8 mouse cellular contexts compared by ENCODE assay signal in the genomic region with DNA sequence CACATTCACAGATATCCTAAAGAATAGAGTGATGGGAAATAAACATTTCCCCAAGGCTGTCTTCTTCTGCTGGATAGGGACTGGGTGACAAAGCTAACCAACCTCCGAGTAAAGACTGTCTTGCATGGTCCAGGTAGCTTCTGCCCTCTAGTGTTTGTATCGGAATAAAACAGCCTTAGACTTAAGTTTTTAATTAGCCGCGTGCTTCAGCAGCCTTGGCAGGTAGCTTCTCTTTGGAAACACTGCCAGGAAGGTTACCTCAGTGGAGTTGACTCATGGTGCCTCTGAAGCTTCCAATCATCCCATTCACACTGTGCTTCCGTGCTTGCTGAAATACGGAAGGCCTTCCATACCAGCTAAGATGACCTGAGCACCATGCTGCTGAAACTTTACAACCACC.
DNase-seq lines count a peak whose midpoint lies in the region; ATAC-seq and TF ChIP-seq lines count a peak whose summit lies in the region.

No protein-coding gene starts in this region.

- intact Hi-C loops in heart, postnatal 14 days (cut with DNase I) = loop anchor here (2.0 to 10.0 kb wide), 3 partner anchors 553 to 1086 kb away; no protein-coding TSS in a partner anchor

- H3K9ac ChIP-seq in forebrain, embryonic 11.5 days (ENCODE audit: low read length) = no peak overlapping the region

- peak; percentile 5; the same call in 1 of the 2 replicates for TF ChIP-seq CTCF in testis, adult 2 months (IDR thresholded peaks at IDR 0.05; ENCODE audit: control insufficient read depth, insufficient read depth, insufficient replicate concordance, low read depth, low read length)

- H3K36me3 ChIP-seq in forebrain, embryonic 11.5 days (ENCODE audit: control insufficient read depth, insufficient read depth, low read length) = no peaks in the 10 kb centered on the region
- H3K36me3 ChIP-seq in forebrain, embryonic 10.5 days (replicated peaks) = no peaks in the 10 kb centered on the region
- H3K36me3 ChIP-seq in testis, adult 2 months (ENCODE audit: control insufficient read depth, insufficient read depth, low read length) = no peaks in the 10 kb centered on the region

- TF ChIP-seq POLR2A in testis, adult 2 months (IDR thresholded peaks at IDR 0.05; ENCODE audit: control insufficient read depth, low read depth, low read length) = no peak

- H3K27ac ChIP-seq in forebrain, embryonic 11.5 days (ENCODE audit: low read depth, low read length) = no peak overlapping the region
- no peak overlapping the region for H3K27ac ChIP-seq in forebrain, embryonic 10.5 days
- no peak overlapping the region for H3K27ac ChIP-seq in testis, adult 2 months (ENCODE audit: control insufficient read depth, insufficient read depth, low read depth, low read length)

- no peak overlapping the region for H3K4me2 ChIP-seq in forebrain, embryonic 11.5 days (ENCODE audit: low read depth, low read length, severe bottlenecking)

- 12% methylated on average over 6 of the region's 6 CpGs for WGBS in forebrain, embryonic 11.5 days
- 15% methylated on average over 6 of the region's 6 CpGs for WGBS in forebrain, embryonic 10.5 days

- no peak overlapping the region for H3K4me3 ChIP-seq in forebrain, embryonic 11.5 days (ENCODE audit: low read depth, low read length)
- H3K4me3 ChIP-seq in forebrain, embryonic 10.5 days = no peak overlapping the region
- H3K4me3 ChIP-seq in testis, adult 2 months (ENCODE audit: control insufficient read depth, low read depth, low read length) = no peak overlapping the region

- H3K27me3 ChIP-seq in forebrain, embryonic 11.5 days (ENCODE audit: control insufficient read depth, insufficient read depth, low read length) = no peaks in the 10 kb centered on the region
- no peaks in the 10 kb centered on the region for H3K27me3 ChIP-seq in forebrain, embryonic 10.5 days (ENCODE audit: poor library complexity, severe bottlenecking)
- no peaks in the 10 kb centered on the region for H3K27me3 ChIP-seq in testis, adult 2 months (ENCODE audit: control insufficient read depth, insufficient read depth, low read length)

- 0 out of 2 replicates have a peak, but pooled peaks have one; percentile 44 for ATAC-seq in forebrain, embryonic 11.5 days (replicated peaks; ENCODE audit: low FRiP score)

- DNase-seq in forebrain, embryonic 11.5 days (ENCODE audit: low spot score) = no peak
- no peak for DNase-seq in forebrain, embryonic 10.5 days (ENCODE audit: extremely low spot score, low spot score)
- DNase-seq in testis, postnatal 14 days (ENCODE audit: low spot score) = no peak
- DNase-seq in cerebellum, postnatal 14 days = peak; percentile 73 to 84
- peak; percentile 4 to 39 for DNase-seq in heart, postnatal 14 days
- DNase-seq in lung, postnatal 10 days = peak; percentile 60
- peak; percentile 81 for DNase-seq in telencephalon, adult 2 months (ENCODE audit: low read depth, low spot score)

- no peaks in the 10 kb centered on the region for H3K4me1 ChIP-seq in forebrain, embryonic 11.5 days (replicated peaks; ENCODE audit: control insufficient read depth, insufficient read depth, low read length)
- H3K4me1 ChIP-seq in forebrain, embryonic 10.5 days = no peaks in the 10 kb centered on the region
- no peaks in the 10 kb centered on the region for H3K4me1 ChIP-seq in testis, adult 2 months (ENCODE audit: control insufficient read depth, insufficient read depth, low read length)

- no peaks in the 10 kb centered on the region for H3K9me3 ChIP-seq in forebrain, embryonic 11.5 days (ENCODE audit: control insufficient read depth, low read length)
- H3K9me3 ChIP-seq in forebrain, embryonic 10.5 days = no peaks in the 10 kb centered on the region

Comparison
In these comparisons a context has a peak if more than half of its experiments do, and no peak if none do; other contexts are left out.
1. DNase-seq: peak in cerebellum, postnatal 14 days (2 of 2), heart, postnatal 14 days (2 of 2), lung, postnatal 10 days (single experiment) and telencephalon, adult 2 months (single experiment); none in forebrain, embryonic 11.5 days (single experiment), forebrain, embryonic 10.5 days (single experiment) and testis, postnatal 14 days (single experiment).